Mouse (Mus musculus) Patski (cell line): Measurements from ENCODE around the gene Adamtsl3. TPM values are rescaled to one million over a fixed set of nuclear protein-coding genes. Genes with fewer than 3 reads are reported as not detected.

ENCODE experiments used
- ATAC-seq: fragments of 100-300 bp; one replicate; pipeline ENCODE4 v1.8.0; 2021
- CTCF ChIA-PET: fragments of 350-600 bp; sonication (Branson Sonifier 250); formaldehyde crosslinking; loops from one replicate; lab custom pipeline; 2022; ENCODE audit warnings: inconsistent platforms; lab: Charles Lee
- POLR2A ChIA-PET: fragments of 350-600 bp; sonication (Branson Sonifier 250); formaldehyde crosslinking; loops from one replicate; lab custom pipeline; 2022; ENCODE audit warnings: antibody characterized with exemption, inconsistent platforms; lab: Charles Lee
- DNase-seq: peaks from one replicate; pipeline ENCODE4 v3.0.0-alpha.2; 2011; ENCODE audit warnings: low read depth, low spot score
- H3K27me3 ChIP-seq: fragments of 371-371 bp; one replicate; pipeline ENCODE4 v1.5.1; 2021
- CTCF ChIP-seq: fragments of 100-300 bp; IDR thresholded peaks from one replicate; pipeline ENCODE4 v1.5.1; 2021
- in situ Hi-C: fragments of 300-500 bp; cut with MboI; formaldehyde crosslinking; loops from 3 replicates; pipeline ENCODE4 v1.11.1; 2018; ENCODE audit warnings: low pct_unique_long_range_greater_than_20kb, mixed read lengths
- polyA plus RNA-seq: library from polyadenylated mRNA; unstranded; gene quantifications from one replicate; pipeline ENCODE4 v1.2.3, GENCODE M21; 2021

The Adamtsl3 gene
- polyA plus RNA-seq, result 4.4 TPM

- peak; percentile 31 for ATAC-seq
- ChIA-PET POLR2A (interaction anchor here (0.5 to 0.7 kb wide), 3 partner anchors 24 to 657 kb away, joined by 3 to 7 read pairs (median 3); no protein-coding TSS in a partner anchor), CTCF (no interaction called here)
- H3K27me3 ChIP-seq, result peaks cover 7% of the 10 kb centered on the region
- TF ChIP-seq CTCF, result no peak
- DNase-seq, result no peak
- in situ Hi-C loops, result loop anchor here (10.0 kb wide), 2 partner anchors 169 to 279 kb away; no protein-coding TSS in a partner anchor
Measured at GRCm38 (mm10) chr7:82335211-82336121, at the start of gene Adamtsl3. TSS of gene Adamtsl3 (plus strand) at chr7:82335694.

GRCm38 (mm10) chr7:82287242-82287641, 48.3 kb upstream of the Adamtsl3 start:
- no peak for DNase-seq
- in situ Hi-C loops, result no loop called here
- POLR2A ChIA-PET, result no interaction called here
- CTCF ChIA-PET, result no interaction called here
- ATAC-seq, result no peak
- H3K27me3 ChIP-seq, result no peaks in the 10 kb centered on the region
- TF ChIP-seq CTCF, result no peak

GRCm38 (mm10) chr7:82293441-82293840, 42.1 kb upstream of the Adamtsl3 start:
- in situ Hi-C loops, result no loop called here
- no peak for TF ChIP-seq CTCF
- DNase-seq, result no peak
- no peak for ATAC-seq
- ChIA-PET POLR2A (no interaction called here), CTCF (no interaction called here)
- H3K27me3 ChIP-seq, result no peaks in the 10 kb centered on the region

- no peaks in the 10 kb centered on the region for H3K27me3 ChIP-seq
- POLR2A ChIA-PET, result no interaction called here
- CTCF ChIA-PET, result no interaction called here
- ATAC-seq (no peak), DNase-seq (no peak)
- in situ Hi-C loops, result no loop called here
- no peak for TF ChIP-seq CTCF
Measured at GRCm38 (mm10) chr7:82294083-82294482, 41.4 kb upstream of the Adamtsl3 start.

- DNase-seq, result no peak
- in situ Hi-C loops, result no loop called here
- POLR2A ChIA-PET, result no interaction called here
- CTCF ChIA-PET, result no interaction called here
- H3K27me3 ChIP-seq, result no peaks in the 10 kb centered on the region
- TF ChIP-seq CTCF, result no peak
- no peak for ATAC-seq
Measured at GRCm38 (mm10) chr7:82294611-82295010, 40.9 kb upstream of the Adamtsl3 start.

- POLR2A ChIA-PET, result no interaction called here
- H3K27me3 ChIP-seq, result no peaks in the 10 kb centered on the region
- TF ChIP-seq CTCF, result no peak
- DNase-seq (no peak), ATAC-seq (no peak)
- in situ Hi-C loops, result no loop called here
- CTCF ChIA-PET, result no interaction called here
Measured at GRCm38 (mm10) chr7:82308398-82308797, 27.1 kb upstream of the Adamtsl3 start.

GRCm38 (mm10) chr7:82318515-82318914, 17.0 kb upstream of the Adamtsl3 start:
- CTCF ChIA-PET, result interaction anchor here (0.7 to 1.8 kb wide), 3 partner anchors 8 to 20 kb away, joined by 3 to 8 read pairs (median 3); no protein-coding TSS in a partner anchor
- in situ Hi-C loops, result no loop called here
- no peak for TF ChIP-seq CTCF

GRCm38 (mm10) chr7:82326616-82327015, 8.9 kb upstream of the Adamtsl3 start:
- H3K27me3 ChIP-seq, result peaks cover 3% of the 10 kb centered on the region
- CTCF ChIA-PET, result interaction anchor here (1.1 to 2.0 kb wide), 4 partner anchors 9 to 178 kb away, joined by 3 to 8 read pairs (median 4); no protein-coding TSS in a partner anchor
- ATAC-seq, result no peak
- POLR2A ChIA-PET, result no interaction called here
- no peak for DNase-seq
- TF ChIP-seq CTCF, result no peak
- in situ Hi-C loops, result no loop called here

More at GRCm38 (mm10) chr7:82318515-82318914, 17.0 kb upstream of the Adamtsl3 start:
- no peaks in the 10 kb centered on the region for H3K27me3 ChIP-seq
- ATAC-seq (no peak), DNase-seq (no peak)
- POLR2A ChIA-PET, result no interaction called here

- ATAC-seq, result no peak
- POLR2A ChIA-PET, result interaction anchor here (1.2 kb wide), 1 partner anchor 11 kb away, joined by 3 read pairs; no protein-coding TSS in a partner anchor
- DNase-seq, result no peak
- in situ Hi-C loops, result no loop called here
- H3K27me3 ChIP-seq, result peaks cover 3% of the 10 kb centered on the region
- no peak for TF ChIP-seq CTCF
- CTCF ChIA-PET, result interaction anchor here (1.1 to 2.0 kb wide), 4 partner anchors 9 to 177 kb away, joined by 3 to 8 read pairs (median 4); no protein-coding TSS in a partner anchor
Measured at GRCm38 (mm10) chr7:82327201-82327600, 8.3 kb upstream of the Adamtsl3 start.

- peaks cover 3% of the 10 kb centered on the region for H3K27me3 ChIP-seq
- ChIA-PET POLR2A (interaction anchor here (1.2 kb wide), 1 partner anchor 10 kb away, joined by 3 read pairs; no protein-coding TSS in a partner anchor), CTCF (interaction anchor here (1.3 to 2.0 kb wide), 2 partner anchors 10 to 177 kb away, joined by 3 to 8 read pairs; no protein-coding TSS in a partner anchor)
- in situ Hi-C loops, result no loop called here
- ATAC-seq (no peak), DNase-seq (no peak)
- TF ChIP-seq CTCF, result no peak
Measured at GRCm38 (mm10) chr7:82327881-82328280, 7.6 kb upstream of the Adamtsl3 start.

GRCm38 (mm10) chr7:82329831-82330230, 5.7 kb upstream of the Adamtsl3 start:
- CTCF ChIA-PET, result no interaction called here
- no peak for TF ChIP-seq CTCF
- ATAC-seq (no peak), DNase-seq (no peak)
- POLR2A ChIA-PET, result no interaction called here
- H3K27me3 ChIP-seq, result peaks cover 7% of the 10 kb centered on the region
- in situ Hi-C loops, result loop anchor here (10.0 kb wide), 2 partner anchors 175 to 285 kb away; no protein-coding TSS in a partner anchor
